Comparison of ENCODE assay signal across 27 mouse cellular contexts in genomic region chr12:17791111-17791510, GRCm38 (mm10).
"Had no signal": no experiment of that assay in that cellular context is flagged by ENCODE, and none has a peak within 500 bp of the region (broad histone marks: within the 10 kb centered on the region; RNA-seq: fewer than 3 reads in every experiment).

No protein-coding gene starts in this region.

- H3K4me3 ChIP-seq: limb, embryonic 10.5 days; limb, embryonic 12.5 days; limb, embryonic 13.5 days; limb, embryonic 15.5 days; liver, embryonic 12.5 days; liver, embryonic 13.5 days; liver, embryonic 15.5 days; lung, embryonic 15.5 days; megakaryocyte, embryonic 14.5 days; midbrain, embryonic 10.5 days; midbrain, embryonic 12.5 days; midbrain, embryonic 13.5 days; midbrain, embryonic 15.5 days; myocyte had no signal

- H3K4me1 ChIP-seq: limb, embryonic 10.5 days; limb, embryonic 12.5 days; limb, embryonic 13.5 days; limb, embryonic 15.5 days; liver, embryonic 13.5 days; liver, embryonic 15.5 days; lung, embryonic 15.5 days; midbrain, embryonic 10.5 days; midbrain, embryonic 12.5 days; midbrain, embryonic 13.5 days; midbrain, embryonic 15.5 days had no signal

- H3K27me3 ChIP-seq: limb, embryonic 12.5 days; limb, embryonic 13.5 days; limb, embryonic 15.5 days; liver, embryonic 12.5 days; liver, embryonic 13.5 days; liver, embryonic 15.5 days; lung, embryonic 15.5 days; megakaryocyte, embryonic 14.5 days; midbrain, embryonic 12.5 days; midbrain, embryonic 13.5 days; midbrain, embryonic 15.5 days had no signal

- H3K9me3 ChIP-seq: limb, embryonic 10.5 days; limb, embryonic 12.5 days; limb, embryonic 13.5 days; limb, embryonic 15.5 days; liver, embryonic 12.5 days; liver, embryonic 13.5 days; liver, embryonic 15.5 days; lung, embryonic 15.5 days; megakaryocyte, embryonic 14.5 days; midbrain, embryonic 10.5 days; midbrain, embryonic 12.5 days; midbrain, embryonic 13.5 days; midbrain, embryonic 15.5 days had no signal

- H3K27ac ChIP-seq: limb, embryonic 10.5 days; limb, embryonic 12.5 days; limb, embryonic 13.5 days; limb, embryonic 15.5 days; liver, embryonic 12.5 days; liver, embryonic 13.5 days; liver, embryonic 14.5 days; liver, embryonic 15.5 days; lung, embryonic 15.5 days; macrophage; midbrain, embryonic 10.5 days; midbrain, embryonic 12.5 days; midbrain, embryonic 13.5 days; midbrain, embryonic 15.5 days had no signal

- H3K36me3 ChIP-seq: midbrain, embryonic 15.5 days had no signal

- DNase-seq: left cerebral cortex, postnatal 4 days; liver; liver, embryonic 13.5 days; liver, postnatal 0 days; lung, adult 18-20 months; lung, adult 2 months; lung, embryonic 14.5 days; lung, postnatal 10 days; lung, postnatal 14 days; lung, postnatal 36 days; lung, postnatal 4 days; midbrain, embryonic 14.5 days had no signal
